Comparison of ENCODE assay signal across 20 mouse cellular contexts in the genomic region with DNA sequence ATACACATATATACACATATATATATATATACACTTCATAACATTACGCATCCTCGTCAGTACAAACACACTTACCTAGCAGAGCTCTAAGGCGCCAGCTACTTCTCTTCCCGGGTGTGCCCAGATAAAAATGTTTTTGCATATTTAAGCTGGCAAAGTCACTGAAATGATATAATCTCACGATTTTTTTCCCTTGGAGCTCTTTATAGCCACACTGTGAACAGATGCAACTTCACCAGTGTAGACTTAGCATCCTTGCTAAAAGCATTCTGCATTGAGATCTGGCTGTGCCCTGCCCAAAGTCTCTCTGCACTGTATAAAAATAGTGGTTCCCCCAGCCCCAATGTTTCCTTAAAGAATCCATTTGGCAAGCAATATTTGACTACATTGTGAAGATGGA.
DNase-seq lines count a peak whose midpoint lies in the region; ATAC-seq and TF ChIP-seq lines count a peak whose summit lies in the region.
"Had no signal": no experiment of that assay in that cellular context is flagged by ENCODE, and none has a peak within 500 bp of the region (broad histone marks: within the 10 kb centered on the region; RNA-seq: fewer than 3 reads in every experiment).

No protein-coding gene starts in this region.

- TF ChIP-seq CTCF in left cerebral cortex, adult 2 months (IDR thresholded peaks at IDR 0.05), result no peak
- no peak for TF ChIP-seq CTCF in cortical plate, adult 2 months (IDR thresholded peaks at IDR 0.05; ENCODE audit: extremely low read depth, insufficient read depth, low read length)

- WGBS in intestine, embryonic 15.5 days, result 83% methylated on average over 5 of the region's 5 CpGs

- intact Hi-C loops in left cerebral cortex, adult 2 months (cut with DNase I), result loop anchor here (5.0 kb wide), 1 partner anchor 85 kb away; no protein-coding TSS in a partner anchor
- intact Hi-C loops in left cerebral cortex, postnatal 36 days (cut with DNase I), result loop anchor here (5.0 kb wide), 2 partner anchors 35 to 85 kb away; no protein-coding TSS in a partner anchor
- intact Hi-C loops in left cerebral cortex, postnatal 14 days (cut with DNase I), result loop anchor here (2.0 kb wide), 1 partner anchor 84 kb away; no protein-coding TSS in a partner anchor

- peak; percentile 79 for DNase-seq in frontal cortex, adult 2 months (ENCODE audit: extremely low spot score in 1 of 2, low spot score in 1 of 2)
- no peak for DNase-seq in frontal cortex, postnatal 14 days (ENCODE audit: low spot score in 2 of 2)
- no peak for DNase-seq in left cerebral cortex, adult 2 months (ENCODE audit: extremely low spot score in 1 of 2, low spot score in 2 of 2)
- DNase-seq in left cerebral cortex, postnatal 36 days (ENCODE audit: low spot score in 2 of 2), result no peak
- DNase-seq in left cerebral cortex, postnatal 14 days (ENCODE audit: low spot score in 2 of 2), result peak; percentile 31 to 81
- no peak for DNase-seq in spleen, postnatal 14 days (ENCODE audit: low spot score in 2 of 2)
- DNase-seq: adrenal gland, adult 8-10 months; adrenal gland, postnatal 36 days; cerebellum, adult 18-20 months; cerebellum, adult 9-11 months; cerebellum, postnatal 36 days; gastrocnemius, postnatal 14 days had no signal

- H3K4me2 ChIP-seq in intestine, embryonic 15.5 days (replicated peaks), result no peak overlapping the region
- H3K4me2 ChIP-seq: forebrain, embryonic 15.5 days; heart, embryonic 12.5 days; hindbrain, embryonic 14.5 days had no signal

- TF ChIP-seq POLR2A in cortical plate, adult 2 months (IDR thresholded peaks at IDR 0.05; ENCODE audit: extremely low read depth, insufficient read depth, low read length), result no peak

- no peak overlapping the region for H3K9ac ChIP-seq in intestine, embryonic 15.5 days
- H3K9ac ChIP-seq: forebrain, embryonic 15.5 days; heart, embryonic 12.5 days; hindbrain, embryonic 14.5 days had no signal

- H3K27ac ChIP-seq in left cerebral cortex, adult 2 months, result peak overlapping the region; percentile 83; the same call in 1 of the 2 replicates
- peak overlapping the region; percentile 86 for H3K27ac ChIP-seq in cortical plate, adult 2 months (ENCODE audit: insufficient read depth, low read length)
- no peak overlapping the region for H3K27ac ChIP-seq in intestine, embryonic 15.5 days
- H3K27ac ChIP-seq: embryonic facial prominence, embryonic 10.5 days; forebrain, embryonic 15.5 days; hindbrain, embryonic 14.5 days had no signal

- no peak for ATAC-seq in intestine, embryonic 15.5 days
- ATAC-seq: forebrain, embryonic 15.5 days had no signal

- H3K9me3 ChIP-seq in intestine, embryonic 15.5 days, result no peaks in the 10 kb centered on the region
- H3K9me3 ChIP-seq: embryonic facial prominence, embryonic 10.5 days; forebrain, embryonic 15.5 days; heart, embryonic 12.5 days; hindbrain, embryonic 10.5 days had no signal

- peaks cover 17% of the 10 kb centered on the region for H3K4me1 ChIP-seq in cortical plate, adult 2 months (ENCODE audit: control insufficient read depth, insufficient read depth, low read length)
- H3K4me1 ChIP-seq in intestine, embryonic 15.5 days (replicated peaks), result 0 out of 2 replicates have a peak, but pooled peaks cover 4% of the 10 kb centered on the region
- H3K4me1 ChIP-seq: forebrain, embryonic 15.5 days; heart, embryonic 12.5 days had no signal

- H3K4me3 ChIP-seq in left cerebral cortex, adult 2 months, result no peak overlapping the region
- H3K4me3 ChIP-seq in cortical plate, adult 2 months (ENCODE audit: insufficient read depth, low read length), result no peak overlapping the region
- H3K4me3 ChIP-seq in intestine, embryonic 15.5 days (replicated peaks), result no peak overlapping the region
- H3K4me3 ChIP-seq: embryonic facial prominence, embryonic 10.5 days; forebrain, embryonic 15.5 days; heart, embryonic 12.5 days; hindbrain, embryonic 10.5 days had no signal

- no peaks in the 10 kb centered on the region for H3K27me3 ChIP-seq in intestine, embryonic 15.5 days (replicated peaks)
- H3K27me3 ChIP-seq: forebrain, embryonic 15.5 days had no signal

- no peaks in the 10 kb centered on the region for H3K36me3 ChIP-seq in intestine, embryonic 15.5 days
- H3K36me3 ChIP-seq: embryonic facial prominence, embryonic 10.5 days; forebrain, embryonic 15.5 days; G1E; heart, embryonic 12.5 days; hindbrain, embryonic 10.5 days had no signal

Comparison
In these comparisons a context has a peak if more than half of its experiments do, and no peak if none do; other contexts are left out.
1. DNase-seq: peak in frontal cortex, adult 2 months (2 of 2) and left cerebral cortex, postnatal 14 days (2 of 2); none in frontal cortex, postnatal 14 days (0 of 2), left cerebral cortex, adult 2 months (0 of 2), left cerebral cortex, postnatal 36 days (0 of 2) and spleen, postnatal 14 days (0 of 2).